Mouse (Mus musculus) embryonic stem cell, embryonic (primary cell): ENCODE measurements around the gene Gm17509.

Source experiments
- CTCF ChIA-PET, 4 experiments: fragments of 300-600 bp in 2 of 4; fragments of 350-600 bp in 2 of 4; sonication (Branson Sonifier 250); formaldehyde crosslinking; loops; one replicate each; lab custom pipeline; 2022; ENCODE audit warnings: inconsistent platforms in 2 of 4; lab: Charles Lee
- POLR2A ChIA-PET, 4 experiments: fragments of 300-600 bp in 2 of 4; fragments of 350-600 bp in 2 of 4; sonication (Branson Sonifier 250); formaldehyde crosslinking; loops; one replicate each; lab custom pipeline; 2022; ENCODE audit warnings: antibody characterized with exemption in 4 of 4, inconsistent platforms in 1 of 4; lab: Charles Lee

Gm17509 gene

GRCm38 (mm10) chr13:117217621-117218020 lies 3.3 kb downstream of the Gm17509 start:
- ChIA-PET CTCF (interaction anchor here in 3 of 4 experiments (0.6 to 1.4 kb wide), 3 partner anchors 8 to 15 kb away, joined by 3 to 6 read pairs (median 4); no protein-coding TSS in a partner anchor), POLR2A (interaction anchor here in 2 of 4 experiments (0.9 to 4.1 kb wide), 8 partner anchors 8 to 71 kb away, joined by 3 to 26 read pairs (median 4); no protein-coding TSS in a partner anchor)

GRCm38 (mm10) chr13:117216752-117217363 lies 4.0 kb downstream of the Gm17509 start:
- ChIA-PET CTCF (interaction anchor here in 3 of 4 experiments (0.6 to 1.4 kb wide), 4 partner anchors 14 to 112 kb away, joined by 3 to 6 read pairs (median 4); no protein-coding TSS in a partner anchor), POLR2A (interaction anchor here in 3 of 4 experiments (0.9 to 4.1 kb wide), 14 partner anchors 9 to 1162 kb away, joined by 3 to 26 read pairs (median 6); no protein-coding TSS in a partner anchor)

GRCm38 (mm10) chr13:117216126-117216525 lies 4.7 kb downstream of the Gm17509 start:
- CTCF ChIA-PET = interaction anchor here (0.6 to 1.7 kb wide), 8 partner anchors 13 to 113 kb away, joined by 3 to 7 read pairs (median 4); no protein-coding TSS in a partner anchor

GRCm38 (mm10) chr13:117215481-117215880 lies 5.4 kb downstream of the Gm17509 start:
- POLR2A ChIA-PET = interaction anchor here (0.6 to 4.1 kb wide), 12 partner anchors 8 to 450 kb away, joined by 3 to 26 read pairs (median 8); no protein-coding TSS in a partner anchor
- CTCF ChIA-PET = interaction anchor here in 3 of 4 experiments (0.6 to 1.7 kb wide), 10 partner anchors 13 to 74 kb away, joined by 3 to 9 read pairs (median 4); no protein-coding TSS in a partner anchor

More at GRCm38 (mm10) chr13:117216126-117216525, 4.7 kb downstream of the Gm17509 start:
- POLR2A ChIA-PET = interaction anchor here in 3 of 4 experiments (0.7 to 4.1 kb wide), 13 partner anchors 9 to 1163 kb away, joined by 3 to 26 read pairs (median 8); no protein-coding TSS in a partner anchor

- POLR2A ChIA-PET = interaction anchor here in 1 of 4 experiments (0.6 kb wide), 1 partner anchor 914 kb away, joined by 6 read pairs; no protein-coding TSS in a partner anchor
- CTCF ChIA-PET = interaction anchor here in 2 of 4 experiments (0.6 to 0.7 kb wide), 2 partner anchors 8 to 47 kb away, joined by 3 to 13 read pairs; no protein-coding TSS in a partner anchor
Observed at GRCm38 (mm10) chr13:117211386-117211875, 9.4 kb downstream of the Gm17509 start.

GRCm38 (mm10) chr13:117208236-117208635 lies 12.6 kb downstream of the Gm17509 start, which contains the start of gene Emb:
Gene Emb, plus strand, starts transcription at chr13:117208536.
- POLR2A ChIA-PET = interaction anchor here in 1 of 4 experiments (0.6 to 2.7 kb wide), 3 partner anchors 13 to 29 kb away, joined by 3 to 6 read pairs (median 3); no protein-coding TSS in a partner anchor
- CTCF ChIA-PET = interaction anchor here in 2 of 4 experiments (1.2 to 1.3 kb wide), 2 partner anchors 81 kb away, joined by 4 to 5 read pairs; no protein-coding TSS in a partner anchor

- CTCF ChIA-PET = interaction anchor here in 1 of 4 experiments (1.3 kb wide), 1 partner anchor 84 kb away, joined by 3 read pairs; no protein-coding TSS in a partner anchor
- POLR2A ChIA-PET = no interaction called here
Observed at GRCm38 (mm10) chr13:117206066-117206465, 14.8 kb downstream of the Gm17509 start.

- POLR2A ChIA-PET = interaction anchor here in 1 of 4 experiments (2.3 kb wide), 1 partner anchor 11 kb away, joined by 11 read pairs; no protein-coding TSS in a partner anchor
- CTCF ChIA-PET = no interaction called here
Observed at GRCm38 (mm10) chr13:117204685-117205084, 16.2 kb downstream of the Gm17509 start.

- POLR2A ChIA-PET = interaction anchor here in 1 of 4 experiments (0.7 to 2.3 kb wide), 5 partner anchors 12 to 88 kb away, joined by 3 to 11 read pairs (median 4); no protein-coding TSS in a partner anchor
- CTCF ChIA-PET = interaction anchor here (0.5 to 2.7 kb wide), 20 partner anchors 9 to 899 kb away, joined by 3 to 46 read pairs (median 6); no protein-coding TSS in a partner anchor
Observed at GRCm38 (mm10) chr13:117202755-117203471, 18.0 kb downstream of the Gm17509 start.

GRCm38 (mm10) chr13:117198402-117199083 lies 22.3 kb downstream of the Gm17509 start:
- ChIA-PET CTCF (interaction anchor here in 2 of 4 experiments (0.5 to 1.9 kb wide), 2 partner anchors 91 to 901 kb away, joined by 3 to 5 read pairs; no protein-coding TSS in a partner anchor), POLR2A (interaction anchor here in 2 of 4 experiments (0.6 to 0.7 kb wide), 2 partner anchors 24 to 1660 kb away, joined by 3 to 4 read pairs; no protein-coding TSS in a partner anchor)

GRCm38 (mm10) chr13:117197666-117198065 lies 23.2 kb downstream of the Gm17509 start:
- POLR2A ChIA-PET = interaction anchor here in 1 of 4 experiments (0.6 kb wide), 1 partner anchor 1660 kb away, joined by 4 read pairs; no protein-coding TSS in a partner anchor
- CTCF ChIA-PET = interaction anchor here in 2 of 4 experiments (0.6 to 1.9 kb wide), 2 partner anchors 89 to 92 kb away, joined by 3 to 5 read pairs; no protein-coding TSS in a partner anchor

- ChIA-PET CTCF (interaction anchor here (0.6 to 2.3 kb wide), 6 partner anchors 31 to 1323 kb away, joined by 4 to 7 read pairs (median 5); no protein-coding TSS in a partner anchor), POLR2A (interaction anchor here in 2 of 4 experiments (0.6 to 1.7 kb wide), 5 partner anchors 11 to 94 kb away, joined by 3 to 6 read pairs (median 3); partner anchors contain the start of gene Emb (in 1 of the 2))
Observed at GRCm38 (mm10) chr13:117195569-117196495, 25.0 kb downstream of the Gm17509 start.

- POLR2A ChIA-PET = interaction anchor here in 1 of 4 experiments (1.0 kb wide), 1 partner anchor 32 kb away, joined by 3 read pairs; no protein-coding TSS in a partner anchor
- CTCF ChIA-PET = no interaction called here
Observed at GRCm38 (mm10) chr13:117193422-117193983, 27.4 kb downstream of the Gm17509 start.

GRCm38 (mm10) chr13:117192161-117192560 lies 28.7 kb downstream of the Gm17509 start:
- POLR2A ChIA-PET = interaction anchor here in 1 of 4 experiments (1.0 kb wide), 1 partner anchor 33 kb away, joined by 3 read pairs; no protein-coding TSS in a partner anchor

GRCm38 (mm10) chr13:117185329-117185728 lies 35.5 kb downstream of the Gm17509 start:
- CTCF ChIA-PET = no interaction called here
- POLR2A ChIA-PET = interaction anchor here in 1 of 4 experiments (0.8 kb wide), 1 partner anchor 10 kb away, joined by 3 read pairs; no protein-coding TSS in a partner anchor

More at GRCm38 (mm10) chr13:117192161-117192560, 28.7 kb downstream of the Gm17509 start:
- CTCF ChIA-PET = no interaction called here
